Mouse (Mus musculus) brain, embryonic 14.5 days (tissue): ENCODE results near the gene Cacna1d.

Experiments used
- CTCF ChIP-seq: fragments of 200-500 bp; IDR thresholded peaks from 2 replicates; pipeline ENCODE4 v1.5.1; 2012; ENCODE audit warnings: inconsistent platforms, mild to moderate bottlenecking, moderate library complexity, borderline replicate concordance; ENCODE audit not compliant: insufficient read depth, insufficient read length; ENCODE audit errors: extremely low read depth
- POLR2A ChIP-seq: fragments of 200-500 bp; IDR thresholded peaks from 2 replicates; pipeline ENCODE4 v1.6.1; 2012; ENCODE audit warnings: mild to moderate bottlenecking, inconsistent platforms, borderline replicate concordance; ENCODE audit not compliant: poor library complexity, insufficient read depth, insufficient read length, severe bottlenecking; ENCODE audit errors: extremely low read depth

GRCm38 (mm10) chr14:30014487-30014886 lies 476.8 kb downstream of the Cacna1d start:
- TF ChIP-seq POLR2A, result no peak
- no peak for TF ChIP-seq CTCF
